Mouse (Mus musculus) gastrocnemius, postnatal 10 days (tissue): ENCODE data around the gene Adora2b. TPM values are rescaled to one million over a fixed set of nuclear protein-coding genes. Genes with fewer than 3 reads are reported as not detected.

Experiments
- total RNA-seq, 2 experiments: library from RNA; stranded (reverse); gene quantifications; 2 replicates each; pipeline ENCODE4 v1.2.3; 2021

Adora2b gene
- total RNA-seq, 2 experiments from 2014 or later: 0.88 to 1.3 TPM

Other genes starting within 250 kb of the Adora2b start
- 10 to 100 TPM; 15.2 to 17.9 TPM for gene Zswim7, start 32.4 kb downstream of the Adora2b start, total RNA-seq
- gene Ttc19, start 32.5 kb downstream of the Adora2b start, total RNA-seq: 10 to 100 TPM; 21.3 to 23.0 TPM
- gene Pigl, start 209.5 kb downstream of the Adora2b start, total RNA-seq: 1 to 10 TPM; 2.9 to 3.7 TPM
- gene Ncor1, start 209.6 kb downstream of the Adora2b start, total RNA-seq: 100 to 1,000 TPM; 132 to 145 TPM